Mouse (Mus musculus): ENCODE measurements around the gene Trim11. TPM values are rescaled to one million over a fixed set of nuclear protein-coding genes. Genes with fewer than 3 reads are reported as not detected.

The Trim11 gene
- total RNA-seq, 2 experiments from 2014 or later = 26.0 to 27.0 TPM

DNA sequence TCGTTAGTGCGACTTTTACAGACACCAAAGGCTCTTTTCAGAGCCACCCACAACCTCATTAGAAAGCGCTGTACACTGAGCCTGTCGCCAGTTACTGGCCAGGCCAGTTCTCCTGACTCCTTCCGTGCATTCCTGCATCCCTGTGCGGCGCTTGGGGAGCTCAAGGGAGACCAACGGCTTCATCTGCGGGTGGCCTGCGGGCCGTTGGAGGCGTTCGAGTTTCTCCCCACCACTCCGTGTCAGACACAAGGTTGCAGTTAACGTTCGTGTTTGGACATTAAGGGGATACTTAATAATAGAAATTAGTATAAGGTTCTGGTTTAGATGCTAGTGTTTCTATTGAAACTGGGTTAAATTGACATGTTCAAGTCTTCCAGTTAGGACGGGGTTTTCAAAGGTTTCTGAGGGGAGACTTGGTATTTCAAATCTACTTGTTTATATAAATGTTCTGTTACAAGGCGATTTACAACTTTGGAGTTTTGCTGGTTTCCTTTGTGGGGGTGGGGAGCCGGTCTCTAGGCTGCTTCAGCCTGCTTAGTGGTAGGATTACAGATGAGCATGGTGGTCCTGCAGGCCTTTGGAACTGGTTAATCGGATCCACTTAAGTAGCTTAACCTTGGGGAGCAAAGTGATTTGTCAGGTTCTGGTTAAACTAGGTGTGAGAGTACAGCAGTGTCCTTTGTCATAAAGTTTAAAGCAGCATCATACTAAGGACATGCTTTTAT is 22.6 kb upstream of the Trim11 start:
- intact Hi-C loops (cut with DNase I) = loop anchor here (10.0 kb wide), 1 partner anchor 249 kb away; the partner anchor contains the start of genes 2310033P09Rik and Mrpl55
- DNase-seq = no peak

DNA sequence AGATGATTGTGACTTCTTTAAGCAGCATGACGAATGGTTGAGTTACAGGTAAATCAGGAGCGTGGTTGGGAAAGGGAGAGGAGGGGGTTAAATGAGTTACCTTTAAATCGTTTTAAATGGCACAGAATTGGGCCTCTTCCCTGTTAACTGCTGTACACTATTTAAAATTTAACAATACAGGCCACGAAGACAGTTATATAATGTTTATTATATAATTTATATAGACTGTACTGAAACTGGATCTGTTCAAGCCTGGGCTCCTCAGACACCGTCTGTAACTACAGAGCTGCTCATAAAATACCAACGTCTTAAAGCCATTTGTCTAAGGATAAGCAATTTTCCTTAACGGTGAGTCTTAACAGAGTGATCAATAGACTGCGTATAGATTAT is 22.0 kb upstream of the Trim11 start:
- intact Hi-C loops (cut with DNase I) = loop anchor here (10.0 kb wide), 1 partner anchor 249 kb away; the partner anchor contains the start of genes 2310033P09Rik and Mrpl55
- DNase-seq = no peak

DNA sequence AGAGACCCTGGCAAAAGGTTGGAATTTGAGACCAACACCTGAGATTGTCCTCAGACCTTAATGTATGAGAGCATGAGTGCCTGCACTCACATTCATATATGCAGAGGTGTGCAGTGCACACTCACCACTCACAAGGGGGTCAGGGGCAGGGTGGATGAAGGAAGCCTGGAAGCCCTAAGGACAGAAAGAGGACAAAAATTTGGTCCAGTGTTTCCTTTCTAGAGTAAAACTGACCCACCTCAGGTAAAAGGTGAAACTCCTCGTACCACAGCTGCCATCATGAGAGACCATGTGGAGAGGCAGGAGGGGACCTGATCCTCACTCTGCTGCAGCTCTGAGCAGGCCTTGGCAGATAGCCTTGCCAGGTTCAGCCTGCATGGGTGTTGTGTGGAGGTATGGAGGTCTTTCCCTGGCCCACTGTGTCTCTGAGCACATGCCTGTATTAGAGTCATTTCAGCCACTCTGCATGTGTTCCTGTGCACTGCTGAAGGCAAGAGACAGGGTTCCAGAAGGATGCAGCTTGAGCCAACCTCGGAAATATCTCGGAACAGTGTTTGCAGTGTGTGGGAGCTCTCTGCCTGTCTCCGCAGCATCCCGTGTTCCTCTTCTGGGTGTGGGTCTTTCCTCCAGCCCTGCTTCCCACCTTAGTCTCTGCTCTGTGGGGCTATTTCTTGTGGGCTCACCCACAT is 20.5 kb upstream of the Trim11 start:
- no peak for DNase-seq
- intact Hi-C loops (cut with DNase I) = loop anchor here (10.0 kb wide), 1 partner anchor 247 kb away; the partner anchor contains the start of genes 2310033P09Rik and Mrpl55

GRCm38 (mm10) chr11:58958536-58958935 is 19.4 kb upstream of the Trim11 start:
- intact Hi-C loops (cut with DNase I) = loop anchor here (10.0 kb wide), 1 partner anchor 246 kb away; the partner anchor contains the start of genes 2310033P09Rik and Mrpl55
- no peak for DNase-seq

GRCm38 (mm10) chr11:58959186-58959825 is 18.6 kb upstream of the Trim11 start:
- intact Hi-C loops (cut with DNase I) = loop anchor here (10.0 kb wide), 1 partner anchor 245 kb away; the partner anchor contains the start of genes 2310033P09Rik and Mrpl55
- no peak for DNase-seq

GRCm38 (mm10) chr11:58959921-58960465 is 17.9 kb upstream of the Trim11 start:
- peak; percentile 78 for DNase-seq
- intact Hi-C loops (cut with DNase I) = loop anchor here (10.0 kb wide), 2 partner anchors 245 to 335 kb away; partner anchors contain the start of genes 2310033P09Rik, Mrpl55 and Wnt3a

DNA sequence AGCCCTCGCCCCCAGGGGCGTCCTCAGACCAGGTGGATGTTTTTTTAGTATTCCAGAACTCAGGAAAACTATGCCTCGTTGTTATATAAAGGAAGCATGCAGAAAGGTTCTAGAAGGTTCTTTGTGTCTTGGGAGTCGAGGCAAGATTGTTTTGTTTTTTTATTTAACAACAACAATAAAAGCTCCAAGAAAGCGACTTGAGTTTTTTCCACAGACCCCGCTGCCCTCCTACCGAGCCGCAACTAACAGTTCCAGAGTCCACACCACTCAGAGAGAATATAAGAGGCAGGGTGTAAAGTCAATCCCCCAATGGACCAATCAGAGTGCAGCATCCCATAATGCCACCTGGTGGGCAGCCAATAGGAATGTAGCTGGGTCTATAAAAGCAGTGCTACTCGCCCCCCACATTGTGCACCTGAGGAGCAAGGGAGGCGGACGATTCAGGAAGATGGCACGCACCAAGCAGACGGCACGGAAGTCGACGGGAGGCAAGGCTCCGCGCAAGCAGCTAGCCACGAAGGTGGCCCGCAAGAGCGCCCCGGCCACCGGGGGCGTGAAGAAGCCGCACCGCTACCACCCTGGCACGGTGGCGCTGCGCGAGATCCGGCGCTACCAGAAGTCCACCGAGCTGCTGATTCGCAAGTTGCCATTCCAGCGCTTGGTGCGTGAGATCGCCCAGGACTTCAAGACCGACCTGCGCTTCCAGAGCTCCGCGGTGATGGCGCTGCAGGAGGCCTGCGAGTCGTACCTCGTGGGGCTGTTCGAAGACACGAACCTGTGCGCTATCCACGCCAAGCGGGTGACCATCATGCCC is 16.3 kb upstream of the Trim11 start:
- DNase-seq = no peak
- intact Hi-C loops (cut with DNase I) = loop anchor here (10.0 kb wide), 1 partner anchor 333 kb away; the partner anchor contains the start of gene Wnt3a

- intact Hi-C loops (cut with DNase I) = loop anchor here (10.0 kb wide), 1 partner anchor 331 kb away; the partner anchor contains the start of gene Wnt3a
- peak; percentile 53 for DNase-seq
Observed at GRCm38 (mm10) chr11:58963543-58963942, 14.3 kb upstream of the Trim11 start.

DNA sequence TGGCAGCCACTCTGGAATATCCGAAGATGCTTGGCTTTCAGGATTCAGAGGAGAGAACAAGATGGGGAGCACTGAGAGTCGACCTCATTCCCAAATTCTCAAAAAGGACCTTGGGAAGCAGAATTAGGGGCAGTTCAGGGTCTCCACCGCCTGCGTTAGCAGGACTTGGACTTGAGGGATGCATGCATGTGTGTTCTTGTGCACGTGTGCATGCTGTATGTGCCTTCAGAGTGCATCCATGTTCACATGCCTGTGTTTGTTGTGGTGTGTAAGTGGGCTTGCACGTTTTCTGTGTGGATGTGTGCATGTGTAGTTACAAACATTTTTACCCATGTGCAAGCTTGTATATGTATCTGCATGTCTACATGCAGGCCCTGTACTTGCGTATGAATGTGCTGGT is 13.7 kb upstream of the Trim11 start:
- intact Hi-C loops (cut with DNase I) = loop anchor here (10.0 kb wide), 1 partner anchor 331 kb away; the partner anchor contains the start of gene Wnt3a
- no peak for DNase-seq

- DNase-seq = no peak
- intact Hi-C loops (cut with DNase I) = loop anchor here (10.0 kb wide), 1 partner anchor 330 kb away; the partner anchor contains the start of gene Wnt3a
Observed at GRCm38 (mm10) chr11:58965001-58965760, 12.7 kb upstream of the Trim11 start.

DNA sequence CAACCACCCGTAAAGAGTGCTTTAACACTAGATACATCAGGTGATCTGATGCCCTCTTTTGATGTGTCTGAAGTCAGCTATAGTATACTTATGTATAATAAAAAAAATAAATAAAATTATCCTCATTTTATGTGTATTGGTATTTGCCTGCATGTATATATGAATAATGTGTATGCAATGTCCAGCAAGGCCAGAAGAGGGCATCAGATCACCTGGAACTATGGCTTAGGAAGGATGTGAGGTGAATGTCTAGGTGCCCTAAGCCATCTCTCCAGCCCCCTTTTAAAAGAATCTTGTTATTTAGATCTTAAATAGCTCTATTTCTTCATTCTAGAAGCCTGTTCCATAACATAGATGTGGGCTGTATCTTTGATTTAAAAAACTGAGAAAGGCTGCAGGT is 10.5 kb upstream of the Trim11 start:
- no peak for DNase-seq
- intact Hi-C loops (cut with DNase I) = loop anchor here (10.0 kb wide), 1 partner anchor 327 kb away; the partner anchor contains the start of gene Wnt3a

DNA sequence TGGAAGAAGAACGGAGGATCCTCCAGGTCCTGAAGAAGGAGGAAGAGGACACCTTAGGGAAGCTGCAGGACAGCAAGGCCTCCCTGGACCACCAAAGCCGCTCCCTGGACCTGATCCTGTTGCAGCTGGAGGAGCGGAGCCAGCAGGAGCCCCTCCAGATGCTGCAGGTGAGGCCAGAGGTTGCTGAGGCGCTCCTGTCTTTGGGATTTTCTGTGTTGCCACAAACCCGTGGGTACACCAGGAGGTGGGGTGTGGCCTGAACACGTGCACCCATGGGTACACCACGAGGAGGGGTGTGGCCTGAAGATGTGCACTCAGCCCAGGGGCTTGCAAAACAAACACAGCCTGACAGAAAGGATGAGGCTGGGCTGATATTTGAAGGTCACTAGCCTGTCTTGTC is 9.3 kb upstream of the Trim11 start:
- DNase-seq = no peak
- intact Hi-C loops (cut with DNase I) = loop anchor here (10.0 kb wide), 1 partner anchor 326 kb away; the partner anchor contains the start of gene Wnt3a

GRCm38 (mm10) chr11:58969027-58969426 is 8.9 kb upstream of the Trim11 start:
- intact Hi-C loops (cut with DNase I) = loop anchor here (10.0 kb wide), 1 partner anchor 326 kb away; the partner anchor contains the start of gene Wnt3a
- DNase-seq = no peak

GRCm38 (mm10) chr11:58969659-58970058 is 8.2 kb upstream of the Trim11 start:
- DNase-seq = no peak

GRCm38 (mm10) chr11:58970831-58971530 is 6.9 kb upstream of the Trim11 start:
- no peak for DNase-seq
- intact Hi-C loops (cut with DNase I) = no loop called here

More at GRCm38 (mm10) chr11:58969659-58970058, 8.2 kb upstream of the Trim11 start:
- intact Hi-C loops (cut with DNase I) = loop anchor here (10.0 kb wide), 1 partner anchor 325 kb away; the partner anchor contains the start of gene Wnt3a

- DNase-seq = no peak
- intact Hi-C loops (cut with DNase I) = no loop called here
Observed at GRCm38 (mm10) chr11:58971796-58972195, 6.1 kb upstream of the Trim11 start.

- DNase-seq = no peak
- intact Hi-C loops (cut with DNase I) = no loop called here
Observed at GRCm38 (mm10) chr11:58974414-58974813, 3.5 kb upstream of the Trim11 start.

- intact Hi-C loops (cut with DNase I) = no loop called here
- DNase-seq = no peak
Observed at GRCm38 (mm10) chr11:58977150-58977549, 743 bp upstream of the Trim11 start.

All from left cerebral cortex, postnatal 4 days (tissue).